Mouse (Mus musculus) kidney, adult 18-20 months (tissue): ENCODE results near the gene Klhl41.

Source experiments
- DNase-seq: peaks from one replicate; pipeline ENCODE4 v3.0.0; 2021

Klhl41 gene

GRCm38 (mm10) chr2:69684488-69684887, 14.6 kb downstream of the Klhl41 start:
- DNase-seq = no peak

- DNase-seq = no peak
Observed at GRCm38 (mm10) chr2:69690214-69690613, 20.3 kb downstream of the Klhl41 start.

- no peak for DNase-seq
Observed at GRCm38 (mm10) chr2:69690843-69691242, 20.9 kb downstream of the Klhl41 start.

- no peak for DNase-seq
Observed at GRCm38 (mm10) chr2:69693501-69693900, 23.6 kb downstream of the Klhl41 start.

- DNase-seq = no peak
Observed at GRCm38 (mm10) chr2:69700446-69700845, 30.5 kb downstream of the Klhl41 start.

- peak; percentile 12 for DNase-seq
Observed at GRCm38 (mm10) chr2:69712171-69712570, 42.3 kb downstream of the Klhl41 start.

- DNase-seq = peak; percentile 90
Observed at GRCm38 (mm10) chr2:69712981-69713625, 43.2 kb downstream of the Klhl41 start, which contains the start of gene Fastkd1. Gene Fastkd1 (minus strand): TSS chr2:69713516.

- DNase-seq = no peak
Observed at GRCm38 (mm10) chr2:69713626-69714014, 43.7 kb downstream of the Klhl41 start.

GRCm38 (mm10) chr2:69714126-69714525, 44.2 kb downstream of the Klhl41 start:
- no peak for DNase-seq

- no peak for DNase-seq
Observed at GRCm38 (mm10) chr2:69716483-69716882, 46.6 kb downstream of the Klhl41 start.

GRCm38 (mm10) chr2:69719121-69719520, 49.2 kb downstream of the Klhl41 start:
- no peak for DNase-seq

GRCm38 (mm10) chr2:69722273-69722649, 52.3 kb downstream of the Klhl41 start, which contains the start of gene Ppig:
Gene Ppig (plus strand): TSS chr2:69722545.
- no peak for DNase-seq

- peak; percentile 95 for DNase-seq
Observed at GRCm38 (mm10) chr2:69722650-69723518, 53.0 kb downstream of the Klhl41 start.

GRCm38 (mm10) chr2:69723519-69723825, 53.6 kb downstream of the Klhl41 start:
- no peak for DNase-seq
